Mouse (Mus musculus) thymus, postnatal 36 days (tissue): ENCODE data around the gene Tex2.

Experiments
- DNase-seq, 2 experiments: peaks; one replicate each; pipeline ENCODE4 v3.0.0; 2022; ENCODE audit warnings: mixed read lengths in 2 of 2

Gene Tex2

DNA sequence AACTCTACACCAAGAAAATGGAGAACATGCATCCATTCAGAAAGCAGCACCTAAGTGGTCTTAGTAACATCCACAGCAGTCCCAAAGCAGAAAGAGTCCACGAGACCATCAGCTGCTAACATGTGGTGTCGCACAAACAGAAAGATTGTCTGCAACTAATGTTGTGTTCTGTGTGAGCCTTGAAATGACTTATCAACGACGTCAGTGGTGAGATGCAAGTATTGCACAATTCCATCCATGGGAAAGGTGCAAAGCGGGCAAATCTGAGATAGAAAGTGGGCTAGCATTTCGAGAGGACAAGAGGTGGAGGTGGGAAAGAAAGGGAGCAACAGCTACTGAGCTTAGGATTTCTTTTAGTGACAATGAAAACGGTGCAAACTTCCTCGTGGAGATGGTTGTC, 130.4 kb downstream of the Tex2 start:
- DNase-seq, result no peak

DNA sequence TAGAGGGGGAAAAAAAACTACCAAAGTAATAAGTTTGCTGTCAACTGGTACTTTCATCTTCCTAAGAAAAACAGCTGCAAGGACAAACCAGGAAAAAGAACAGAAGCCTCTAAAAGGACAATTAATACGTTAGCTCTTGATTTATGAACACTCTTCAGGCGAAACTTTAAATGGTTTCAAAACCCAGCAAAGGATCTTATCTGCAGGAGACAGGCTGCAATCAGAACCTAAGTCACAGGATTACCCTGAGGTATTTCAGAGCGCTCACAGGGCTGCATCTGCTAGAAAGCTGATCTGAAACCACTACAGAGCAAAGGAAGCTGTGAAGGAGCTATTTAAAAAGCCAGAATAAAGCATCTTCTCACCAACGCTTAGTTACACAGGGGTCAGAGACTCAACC, 131.6 kb downstream of the Tex2 start:
- DNase-seq, result no peak

- DNase-seq, result no peak
These were observed 132.7 kb downstream of the Tex2 start for GRCm38 (mm10) chr11:106480530-106480885.

DNA sequence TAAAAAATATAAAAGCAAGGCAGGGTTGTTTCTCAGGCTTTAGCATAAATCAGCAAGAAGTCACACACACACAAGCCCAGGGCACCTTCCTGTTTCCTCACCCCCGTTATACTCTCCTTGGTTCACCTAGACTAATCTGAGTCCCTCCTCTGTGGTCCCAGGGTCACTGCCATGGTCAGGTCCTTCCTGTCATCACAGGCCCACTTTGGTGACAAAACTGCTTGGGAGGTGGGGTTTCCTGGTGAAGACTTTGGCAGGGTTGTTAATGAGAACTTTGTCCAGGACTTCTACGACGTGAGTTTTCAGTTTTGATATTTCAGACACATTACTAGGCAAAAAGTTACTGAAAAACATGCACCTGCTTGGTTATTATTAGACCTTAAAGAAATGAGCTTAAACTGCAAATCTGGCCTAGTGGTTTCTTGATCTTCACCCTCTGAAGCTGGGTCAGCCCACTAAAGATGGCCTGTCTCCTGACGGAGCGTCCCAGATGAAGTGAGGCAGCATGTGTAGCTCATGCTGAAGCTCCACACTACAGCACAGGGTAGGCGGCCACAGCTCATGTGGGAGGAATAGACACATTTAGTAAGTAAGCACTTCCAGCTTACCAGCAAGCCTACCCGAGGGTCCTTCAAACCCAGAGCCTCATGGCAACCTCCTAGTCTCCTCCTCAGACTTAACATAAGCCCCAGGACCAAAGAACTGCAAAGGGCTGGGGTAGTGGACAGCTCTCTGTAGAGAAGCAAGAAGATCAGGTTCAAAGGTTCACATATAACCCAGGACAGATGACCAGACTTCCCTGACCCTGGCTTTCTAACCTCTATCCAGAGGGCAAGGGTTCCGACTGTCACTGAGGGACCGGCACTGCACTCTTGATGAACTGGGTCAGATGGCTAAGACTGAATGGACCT, 133.3 kb downstream of the Tex2 start:
- DNase-seq, result no peak

DNA sequence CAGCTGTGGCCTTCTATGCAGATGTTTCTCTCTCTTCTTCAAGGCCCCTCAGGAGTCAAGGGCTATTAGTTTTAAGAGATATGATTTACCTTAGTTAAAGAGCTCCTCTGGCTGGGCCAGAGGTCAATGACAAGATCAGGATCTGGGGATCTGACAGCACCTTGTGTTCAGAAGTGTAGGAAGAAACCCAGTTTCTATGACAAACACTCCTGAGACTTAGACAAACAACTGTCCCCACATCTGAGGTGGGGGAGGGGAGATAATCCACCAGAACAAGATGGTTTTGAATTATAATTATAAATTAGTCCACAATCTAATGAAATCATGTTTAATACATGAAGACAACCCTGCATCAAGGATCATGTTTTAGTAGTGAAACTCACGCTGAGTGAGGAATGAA, 134.5 kb downstream of the Tex2 start:
- no peak for DNase-seq

DNA sequence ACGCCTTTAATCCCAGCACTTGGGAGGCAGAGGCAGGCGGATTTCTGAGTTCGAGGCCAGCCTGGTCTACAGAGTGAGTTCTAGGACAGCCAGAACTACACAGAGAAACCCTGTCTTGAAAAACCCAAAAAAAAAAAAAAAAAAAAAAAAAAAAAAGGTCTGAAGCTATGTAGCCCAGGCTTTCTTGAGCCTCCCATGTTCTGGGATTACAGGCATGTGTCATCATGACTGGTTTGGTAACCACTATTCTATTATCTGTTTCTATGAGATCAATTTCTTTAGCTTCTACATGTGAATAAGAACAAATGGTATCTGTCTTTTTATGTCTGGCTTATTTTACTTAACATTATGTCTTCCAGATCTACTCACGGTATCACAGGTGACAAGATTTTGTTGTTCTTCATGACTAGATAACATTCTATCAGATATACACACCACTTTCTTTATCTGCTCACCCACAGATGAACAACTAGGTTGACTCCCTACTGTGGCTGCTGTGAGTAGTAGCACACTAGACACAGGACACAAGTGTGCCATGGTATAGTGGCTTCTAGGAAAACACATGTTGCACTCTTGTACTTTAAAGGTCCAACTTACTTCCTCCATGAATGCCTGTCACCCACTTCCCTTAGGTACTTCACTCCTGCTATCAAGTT, 135.6 kb downstream of the Tex2 start:
- DNase-seq, result no peak

DNA sequence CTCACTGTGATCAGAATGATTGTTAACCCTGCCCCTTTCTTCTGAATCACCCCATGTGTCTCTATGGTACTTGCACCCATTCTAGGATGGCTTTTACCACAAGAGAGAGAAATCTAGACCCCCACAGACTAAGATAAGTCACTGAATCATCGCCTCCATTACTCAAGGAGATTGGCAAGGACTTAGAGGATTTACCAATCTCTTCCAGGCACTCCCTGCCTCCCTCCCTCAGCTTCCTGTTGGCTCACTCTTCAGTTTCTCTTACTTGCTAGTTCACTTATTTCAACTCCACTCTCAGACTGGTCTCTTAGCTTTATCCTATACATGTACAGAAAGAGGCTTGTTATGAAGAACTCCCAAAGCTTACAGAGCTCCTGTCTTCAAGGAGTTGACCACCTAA, 137.9 kb downstream of the Tex2 start:
- DNase-seq, result no peak

DNA sequence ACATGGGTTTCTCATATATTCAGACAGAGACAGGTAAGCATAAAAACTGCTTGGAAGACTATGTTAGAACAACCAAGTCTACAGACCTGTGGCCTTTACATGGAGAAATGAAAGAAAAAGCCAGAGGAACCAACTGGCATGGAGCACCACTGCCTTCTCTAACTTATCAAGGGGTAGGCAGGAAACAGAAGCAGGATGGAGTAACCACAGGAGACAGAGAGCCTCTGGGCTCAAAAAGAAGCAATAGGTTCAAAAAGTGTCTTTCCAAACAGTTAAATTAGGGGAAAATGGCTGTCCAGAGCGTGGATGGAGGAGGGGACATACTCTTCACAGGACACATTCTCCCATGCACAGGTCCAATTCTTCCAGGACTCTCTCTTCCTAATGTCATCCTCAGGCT, 141.6 kb downstream of the Tex2 start:
- no peak for DNase-seq

- no peak for DNase-seq
These were observed 144.7 kb downstream of the Tex2 start for GRCm38 (mm10) chr11:106468509-106468908.

GRCm38 (mm10) chr11:106465932-106466331, 147.3 kb downstream of the Tex2 start:
- DNase-seq, result no peak

DNA sequence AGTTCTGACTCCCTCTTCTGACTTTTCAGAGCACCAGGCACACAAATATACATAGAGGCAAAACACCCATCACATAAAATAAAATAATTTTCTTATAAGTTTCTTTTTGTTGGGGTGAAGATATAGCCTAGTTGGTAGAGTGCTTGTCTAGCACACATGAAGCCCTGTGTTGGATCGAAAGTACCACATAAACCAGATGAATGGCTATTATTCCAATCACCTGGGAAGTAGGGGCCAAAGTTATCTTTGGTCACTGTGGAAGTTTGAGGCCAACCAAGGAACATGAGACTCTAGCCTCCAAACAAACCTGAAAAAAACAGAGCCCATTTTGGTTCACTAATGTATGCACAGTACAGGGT, 147.7 kb downstream of the Tex2 start:
- no peak for DNase-seq

GRCm38 (mm10) chr11:106464681-106465544, 148.3 kb downstream of the Tex2 start:
- DNase-seq, result no peak

DNA sequence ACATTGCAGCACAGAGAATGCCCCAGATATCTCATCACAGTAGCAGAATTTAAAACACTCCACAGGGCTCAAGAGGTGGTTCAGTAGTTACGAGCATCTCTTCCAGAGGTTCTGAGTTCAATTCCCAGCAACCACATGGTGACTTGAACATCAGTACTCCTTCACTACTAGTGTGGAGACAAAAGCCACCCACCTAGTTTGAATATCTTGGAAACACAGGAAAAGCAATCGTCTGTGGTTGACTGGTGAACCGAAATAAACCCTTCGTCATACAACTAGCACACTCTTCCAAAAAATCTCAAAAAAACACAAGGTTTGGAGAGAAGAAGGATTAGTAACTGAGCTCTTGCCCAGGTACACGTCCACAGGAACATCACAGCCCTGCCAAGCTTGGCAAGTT, 149.4 kb downstream of the Tex2 start:
- no peak for DNase-seq

DNA sequence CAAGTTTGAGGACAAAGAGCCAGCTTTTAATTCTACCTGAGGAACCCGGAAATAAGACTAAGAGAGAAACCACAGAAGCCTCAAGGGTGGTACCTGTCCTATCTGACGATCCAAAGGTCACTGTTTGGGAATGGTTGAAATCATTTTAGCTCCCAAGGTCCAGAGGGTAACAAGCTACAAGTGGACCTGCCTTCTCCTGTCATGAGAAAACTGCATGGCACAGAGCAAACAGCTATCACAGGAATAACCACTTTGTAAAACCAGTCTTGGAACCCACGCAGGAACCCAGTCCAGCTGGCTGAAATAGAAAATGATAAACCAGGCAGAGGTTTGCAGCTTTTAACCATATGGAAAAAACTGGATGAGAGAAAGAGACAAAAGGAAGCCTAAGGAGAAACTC, 150.9 kb downstream of the Tex2 start:
- no peak for DNase-seq

DNA sequence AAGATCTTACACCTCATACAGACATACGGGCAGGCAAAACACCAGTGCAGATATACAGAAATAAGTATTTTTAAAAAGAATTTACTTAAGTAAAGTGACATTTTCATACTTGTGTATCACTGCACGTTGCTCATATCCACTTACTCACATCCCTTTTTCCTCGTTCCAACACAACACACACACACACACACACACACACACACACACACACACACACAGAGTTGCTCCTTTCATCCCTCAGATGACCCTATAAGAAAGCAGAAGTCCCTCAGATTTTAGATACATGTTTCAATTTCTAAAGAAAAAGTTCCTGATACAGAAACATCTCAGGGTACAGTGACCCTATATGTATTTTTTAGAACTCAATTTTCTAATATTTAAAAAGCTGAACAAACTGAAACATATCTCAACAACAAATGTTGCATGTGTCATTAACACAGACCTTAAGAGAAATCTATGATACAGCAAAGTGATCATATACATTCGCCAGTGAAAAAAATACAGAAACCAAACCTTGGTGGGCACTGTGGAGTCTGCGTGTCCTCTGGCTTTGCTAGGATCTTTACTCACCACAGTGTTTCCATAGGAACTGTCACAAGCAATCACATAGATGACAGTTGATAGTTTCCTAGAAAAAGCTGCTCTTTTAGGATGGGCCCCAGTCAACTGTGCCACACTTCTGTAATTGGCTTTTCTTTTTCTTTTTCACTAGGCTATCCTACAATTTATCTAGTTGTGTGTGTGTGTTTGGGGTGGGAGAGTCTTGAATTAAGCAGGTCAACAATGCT, 151.9 kb downstream of the Tex2 start:
- no peak for DNase-seq

- DNase-seq, result no peak
These were observed 152.6 kb downstream of the Tex2 start for GRCm38 (mm10) chr11:106460671-106461070.

- no peak for DNase-seq
These were observed 154.7 kb downstream of the Tex2 start for GRCm38 (mm10) chr11:106458540-106458939.
